Mouse (Mus musculus): ENCODE measurements at regions not wholly inside any gene's neighbourhood (a gene's known extent, or its start where the extent isn't known, plus 50 kb on each side); places are given as distances from the start of the nearest gene placed in this dataset.

GRCm38 (mm10) chr4:106025966-106026637 lies 236.4 kb downstream of the Gm12728 start:
- DNase-seq (ENCODE audit: low read depth, low spot score) = no peak

- DNase-seq (ENCODE audit: low read depth, low spot score) = no peak
Observed at GRCm38 (mm10) chr4:106040376-106040775, 250.7 kb downstream of the Gm12728 start.

- no peak for DNase-seq (ENCODE audit: low read depth, low spot score)
Observed at GRCm38 (mm10) chr4:106042456-106042855, 252.8 kb downstream of the Gm12728 start.

GRCm38 (mm10) chr4:106043661-106044060 lies 254.0 kb downstream of the Gm12728 start:
- no peak for DNase-seq (ENCODE audit: low read depth, low spot score)

- no peak for DNase-seq (ENCODE audit: low read depth, low spot score)
Observed at GRCm38 (mm10) chr4:106048053-106048452, 258.4 kb downstream of the Gm12728 start.

GRCm38 (mm10) chr4:106048797-106049196 lies 259.1 kb downstream of the Gm12728 start:
- DNase-seq (ENCODE audit: low read depth, low spot score) = no peak

- no peak for DNase-seq (ENCODE audit: low read depth, low spot score)
Observed at GRCm38 (mm10) chr4:106049880-106050279, 260.2 kb downstream of the Gm12728 start.

- no peak for DNase-seq (ENCODE audit: low read depth, low spot score)
Observed at GRCm38 (mm10) chr4:106050297-106050696, 260.6 kb downstream of the Gm12728 start.

GRCm38 (mm10) chr4:106053496-106053895 lies 262.5 kb upstream of the Usp24 start:
- DNase-seq (ENCODE audit: low read depth, low spot score) = no peak

GRCm38 (mm10) chr4:106054324-106054723 lies 261.7 kb upstream of the Usp24 start:
- no peak for DNase-seq (ENCODE audit: low read depth, low spot score)

GRCm38 (mm10) chr4:106062651-106063050 lies 253.4 kb upstream of the Usp24 start:
- DNase-seq (ENCODE audit: low read depth, low spot score) = no peak

- DNase-seq (ENCODE audit: low read depth, low spot score) = no peak
Observed at GRCm38 (mm10) chr4:106063851-106064382, 252.1 kb upstream of the Usp24 start.

GRCm38 (mm10) chr4:106067023-106067422 lies 249.0 kb upstream of the Usp24 start:
- no peak for DNase-seq (ENCODE audit: low read depth, low spot score)

GRCm38 (mm10) chr4:106083546-106083945 lies 232.5 kb upstream of the Usp24 start:
- no peak for DNase-seq (ENCODE audit: low read depth, low spot score)

GRCm38 (mm10) chr4:106091927-106092675 lies 223.9 kb upstream of the Usp24 start:
- DNase-seq (ENCODE audit: low read depth, low spot score) = no peak

- DNase-seq (ENCODE audit: low read depth, low spot score) = no peak
Observed at GRCm38 (mm10) chr4:106092676-106093070, 223.3 kb upstream of the Usp24 start.

- DNase-seq (ENCODE audit: low read depth, low spot score) = no peak
Observed at GRCm38 (mm10) chr4:106093252-106093651, 222.8 kb upstream of the Usp24 start.

- no peak for DNase-seq (ENCODE audit: low read depth, low spot score)
Observed at GRCm38 (mm10) chr4:106094882-106095556, 221.0 kb upstream of the Usp24 start.

- no peak for DNase-seq (ENCODE audit: low read depth, low spot score)
Observed at GRCm38 (mm10) chr4:106096130-106096529, 219.9 kb upstream of the Usp24 start.

GRCm38 (mm10) chr4:106097846-106098245 lies 218.2 kb upstream of the Usp24 start:
- DNase-seq (ENCODE audit: low read depth, low spot score) = no peak

- no peak for DNase-seq (ENCODE audit: low read depth, low spot score)
Observed at GRCm38 (mm10) chr4:106100211-106101025, 215.6 kb upstream of the Usp24 start.

Data from WW6 (cell line).